Mouse (Mus musculus): ENCODE measurements around the gene Slc25a22.

- TF ChIP-seq CTCF (IDR thresholded peaks at IDR 0.05; ENCODE audit: borderline replicate concordance, insufficient read depth, low read depth, low read length) (no peak), POLR2A (IDR thresholded peaks at IDR 0.05; ENCODE audit: borderline replicate concordance, insufficient read depth, low read length) (no peak)
These were observed 27.0 kb upstream of the Slc25a22 start for GRCm38 (mm10) chr7:141464603-141465201.

All from cerebellum, adult 2 months (tissue).